11 mouse cellular contexts compared by ENCODE assay signal in genomic region chr11:117146776-117147536, GRCm38 (mm10). TPM values are rescaled to one million over a fixed set of nuclear protein-coding genes. Genes with fewer than 3 reads are reported as not detected.
A peak's percentile ranks its signal among the peaks of the same experiment; 100 is the strongest.
DNase-seq lines count a peak whose midpoint lies in the region; ATAC-seq and TF ChIP-seq lines count a peak whose summit lies in the region.
"Had no signal": no experiment of that assay in that cellular context is flagged by ENCODE, and none has a peak within 500 bp of the region (broad histone marks: within the 10 kb centered on the region; RNA-seq: fewer than 3 reads in every experiment).

No protein-coding gene starts in this region.

- no peaks in the 10 kb centered on the region for H3K9me3 ChIP-seq in stomach, postnatal 0 days (ENCODE audit: control insufficient read depth, low read length)
- H3K9me3 ChIP-seq: embryonic facial prominence, embryonic 15.5 days; heart, embryonic 10.5 days had no signal

- intact Hi-C loops in gastrocnemius, postnatal 36 days (cut with DNase I): no loop called here

- no peak for TF ChIP-seq CTCF in lung, adult 2 months (IDR thresholded peaks at IDR 0.05; ENCODE audit: insufficient read depth, low read length)
- no peak for TF ChIP-seq CTCF in stomach, postnatal 0 days (IDR thresholded peaks at IDR 0.05; ENCODE audit: low read depth)

- WGBS in lung, adult 2 months: 72% methylated on average over 24 of the region's 24 CpGs
- 71% methylated on average over 24 of the region's 24 CpGs for whole genome bisulfite sequencing in stomach, postnatal 0 days

- H3K27ac ChIP-seq in stomach, postnatal 0 days (replicated peaks): no peak overlapping the region
- H3K27ac ChIP-seq: embryonic facial prominence, embryonic 15.5 days; heart, embryonic 10.5 days had no signal

- H3K4me1 ChIP-seq in lung, adult 2 months (ENCODE audit: control insufficient read depth, insufficient read depth, low read length): 0 out of 2 replicates have a peak, but pooled peaks cover 2% of the 10 kb centered on the region
- no peaks in the 10 kb centered on the region for H3K4me1 ChIP-seq in stomach, postnatal 0 days (replicated peaks; ENCODE audit: control insufficient read depth, insufficient read depth)
- H3K4me1 ChIP-seq: embryonic facial prominence, embryonic 15.5 days had no signal

- peaks cover 71% of the 10 kb centered on the region for H3K36me3 ChIP-seq in stomach, postnatal 0 days (ENCODE audit: control insufficient read depth, insufficient read depth, low read length)

- no peak overlapping the region for H3K9ac ChIP-seq in stomach, postnatal 0 days (ENCODE audit: low read length)
- H3K9ac ChIP-seq: embryonic facial prominence, embryonic 15.5 days had no signal

- no peak overlapping the region for H3K4me3 ChIP-seq in lung, adult 2 months (replicated peaks; ENCODE audit: extremely low read depth, low read depth, low read length)
- no peak overlapping the region for H3K4me3 ChIP-seq in stomach, postnatal 0 days (ENCODE audit: low read depth, low read length)
- H3K4me3 ChIP-seq: embryonic facial prominence, embryonic 15.5 days; heart, embryonic 10.5 days had no signal

- H3K27me3 ChIP-seq in stomach, postnatal 0 days (ENCODE audit: control insufficient read depth, insufficient read depth, low read length): no peaks in the 10 kb centered on the region
- H3K27me3 ChIP-seq: embryonic facial prominence, embryonic 15.5 days had no signal

- no peak for ATAC-seq in stomach, postnatal 0 days (ENCODE audit: low FRiP score, low TSS enrichment)

- no peak for TF ChIP-seq EP300 in stomach, postnatal 0 days (optimal IDR thresholded peaks at IDR 0.05)

- no peak overlapping the region for H3K4me2 ChIP-seq in stomach, postnatal 0 days (replicated peaks; ENCODE audit: low read depth)
- H3K4me2 ChIP-seq: embryonic facial prominence, embryonic 15.5 days had no signal

- TF ChIP-seq POLR2A in lung, adult 2 months (IDR thresholded peaks at IDR 0.05; ENCODE audit: borderline replicate concordance, extremely low read depth, low read depth, low read length): no peak

- DNase-seq in embryo, embryonic 10 days (ENCODE audit: low spot score): peak; percentile 42
- DNase-seq in embryo, embryonic 11 days: no peak
- peak; percentile 70 to 76 for DNase-seq in lung, adult 18-20 months
- DNase-seq in lung, adult 2 months: no peak
- peak; percentile 54 to 79 for DNase-seq in kidney, postnatal 25 days
- DNase-seq in gastrocnemius, postnatal 36 days: no peak
- no peak for DNase-seq in stomach, postnatal 0 days (ENCODE audit: low spot score)
- DNase-seq in c-Kit-positive CD71-positive TER-119-positive erythroid progenitor cells, embryonic 14.5 days (ENCODE audit: low spot score): no peak
- DNase-seq: thymus, adult 18-20 months had no signal

RNA-seq across cellular contexts. Expression of gene Sec14l1, which starts 32.0 kb away (rescaled TPM):
- 123 and 133 TPM in 2 replicates for polyA plus RNA-seq in lung, adult 2 months (2012; rRNA removed)
- total RNA-seq in gastrocnemius, postnatal 36 days (2021): 10 to 100 TPM; 37.6 to 42.9 TPM
- polyA plus RNA-seq in stomach, postnatal 0 days (2015; fragmentation: Nextera tagmentation; extraction: Ambion mirVana): 28.4 and 30.5 TPM in 2 replicates

RNA-seq across cellular contexts. Expression of gene Sept9, which starts 52.5 kb away (rescaled TPM):
- 35.1 and 41.4 TPM in 2 replicates for polyA plus RNA-seq in lung, adult 2 months (2012; rRNA removed)
- 10 to 100 TPM; 11.3 to 14.2 TPM for total RNA-seq in gastrocnemius, postnatal 36 days (2021)
- 42.9 and 46.2 TPM in 2 replicates for polyA plus RNA-seq in stomach, postnatal 0 days (2015; fragmentation: Nextera tagmentation; extraction: Ambion mirVana)

Comparison
In these comparisons a context has a peak if more than half of its experiments do, and no peak if none do; other contexts are left out.
1. DNase-seq: peak in embryo, embryonic 10 days (single experiment), lung, adult 18-20 months (2 of 2) and kidney, postnatal 25 days (2 of 2); none in embryo, embryonic 11 days (single experiment), lung, adult 2 months (single experiment), gastrocnemius, postnatal 36 days (0 of 2), stomach, postnatal 0 days (single experiment) and c-Kit-positive CD71-positive TER-119-positive erythroid progenitor cells, embryonic 14.5 days (single experiment).